Comparison of ENCODE assay signal across 8 mouse cellular contexts in the genomic region with DNA sequence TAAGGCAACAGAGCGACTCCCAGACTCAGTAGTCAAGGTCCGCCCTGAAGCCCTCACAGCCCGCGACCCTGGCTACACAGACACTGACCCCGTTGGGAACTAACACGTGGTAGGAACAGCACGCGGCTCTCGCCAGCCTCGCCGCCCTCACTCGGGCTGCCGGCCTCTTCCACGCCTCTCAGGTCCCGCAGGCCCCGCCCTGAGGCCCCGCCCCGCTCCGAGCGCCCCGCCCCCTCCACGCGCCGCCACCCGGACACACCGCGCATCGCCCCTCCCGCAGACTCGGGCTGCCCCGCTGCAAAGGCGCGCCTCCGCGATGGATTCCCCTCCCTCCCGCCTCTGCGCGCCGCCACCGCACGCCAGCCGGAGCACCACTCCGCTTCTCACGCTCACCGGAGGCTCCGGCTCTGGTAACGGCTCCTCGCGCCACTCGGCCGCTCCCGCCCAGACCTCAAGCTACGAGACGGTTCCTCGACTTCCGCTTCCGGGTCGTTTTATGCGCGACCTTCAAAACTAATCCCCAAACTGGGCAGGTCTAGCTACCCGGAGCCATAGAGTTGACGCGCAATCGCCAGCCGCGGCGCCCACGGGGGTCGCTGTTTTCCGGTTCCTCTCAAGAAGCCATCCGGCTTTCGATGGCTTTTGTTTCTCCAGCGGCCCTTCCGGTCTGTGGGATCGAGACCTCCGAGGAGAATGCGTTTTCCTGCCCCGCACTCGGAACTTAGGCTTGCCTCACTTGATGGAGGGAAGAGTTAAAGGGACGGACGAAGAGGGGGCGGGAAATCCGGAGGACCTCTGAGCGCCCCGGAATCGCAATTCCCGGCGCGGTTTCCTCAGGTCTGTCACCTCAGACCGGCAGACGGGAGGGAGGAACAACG. TPM values are rescaled to one million over a fixed set of nuclear protein-coding genes. Genes with fewer than 3 reads are reported as not detected.
DNase-seq lines count a peak whose midpoint lies in the region; ATAC-seq and TF ChIP-seq lines count a peak whose summit lies in the region.

TSS of gene Eif1ad (plus strand) at position 567 of the 878 bp plus-strand sequence.

- no peaks in the 10 kb centered on the region for H3K27me3 ChIP-seq in megakaryocyte, embryonic 14.5 days (replicated peaks)

- peaks cover 2% of the 10 kb centered on the region; the same call in 1 of the 2 replicates for H3K4me1 ChIP-seq in cortical plate, adult 2 months (ENCODE audit: control insufficient read depth, insufficient read depth, low read length)
- H3K4me1 ChIP-seq in megakaryocyte, embryonic 14.5 days = peaks cover 51% of the 10 kb centered on the region

- peak; percentile 90 to 93 for DNase-seq in gastrocnemius, adult 8-10 months (ENCODE audit: low spot score in 2 of 2)
- DNase-seq in hindlimb bud, embryonic 11.5 days (ENCODE audit: extremely low spot score, low read depth, low spot score) = peak; percentile 90
- DNase-seq in left cerebral cortex, adult 8-10 months (ENCODE audit: low spot score in 2 of 2) = peak; percentile 94 to 97
- peak; percentile 97 for DNase-seq in right cerebral cortex, postnatal 10 days (ENCODE audit: low spot score in 2 of 2)
- peak; percentile 86 for DNase-seq in urinary bladder, postnatal 25 days (ENCODE audit: low spot score)

- H3K9me3 ChIP-seq in megakaryocyte, embryonic 14.5 days = no peaks in the 10 kb centered on the region

- peak; percentile 80 for ATAC-seq in activated CD4-positive, CD25-positive, alpha-beta regulatory T cell, adult 4 months

- TF ChIP-seq CTCF in cortical plate, adult 2 months (IDR thresholded peaks at IDR 0.05; ENCODE audit: extremely low read depth, insufficient read depth, low read length) = no peak

- peak; percentile 49; the same call in 1 of the 2 replicates for TF ChIP-seq POLR2A in cortical plate, adult 2 months (IDR thresholded peaks at IDR 0.05; ENCODE audit: extremely low read depth, insufficient read depth, low read length)

- peaks cover 56% of the 10 kb centered on the region for H3K36me3 ChIP-seq in megakaryocyte, embryonic 14.5 days (replicated peaks; ENCODE audit: low read length)

- peak within 1 kb of the TSS; percentile 69 for H3K27ac ChIP-seq in cortical plate, adult 2 months (ENCODE audit: insufficient read depth, low read length)

- H3K4me3 ChIP-seq in cortical plate, adult 2 months (ENCODE audit: insufficient read depth, low read length) = peak within 1 kb of the TSS; percentile 96
- H3K4me3 ChIP-seq in megakaryocyte, embryonic 14.5 days (replicated peaks) = peak within 1 kb of the TSS; percentile 100

RNA-seq across cellular contexts. Expression of gene Eif1ad, which starts in this region (rescaled TPM):
- 10 to 100 TPM; 43.7 to 51.9 TPM for polyA plus RNA-seq in activated CD4-positive, CD25-positive, alpha-beta regulatory T cell, adult 4 months (2017; shearing (Covaris generic))
- 26.8 and 27.0 TPM in 2 replicates for polyA plus RNA-seq in cortical plate, adult 2 months (2012; rRNA removed)
- 10 to 100 TPM; 16.3 to 18.8 (median 17.9) TPM for total RNA-seq in gastrocnemius, adult 8-10 months (2022)
- total RNA-seq in left cerebral cortex, adult 8-10 months (2022) = 10 to 100 TPM; 22.1 to 29.0 (median 23.8) TPM
- 4.8 and 48.1 TPM in 2 replicates for polyA plus RNA-seq in megakaryocyte, embryonic 14.5 days (2012; ENCODE audit: insufficient read depth, low replicate concordance)

Comparison
In these comparisons a context has a peak if more than half of its experiments do, and no peak if none do; other contexts are left out.
1. Peak in every context shown above with its lines: DNase-seq, ATAC-seq, H3K4me3 ChIP-seq and H3K27ac ChIP-seq.